Mouse (Mus musculus) intestine, embryonic 15.5 days (tissue): ENCODE data around the gene Polr2b. TPM values are rescaled to one million over a fixed set of nuclear protein-coding genes. Genes with fewer than 3 reads are reported as not detected.

Experiments
- polyA plus RNA-seq: library from polyadenylated mRNA; unstranded; fragments of >200 nt; fragmentation: Nextera tagmentation; extraction: Ambion mirVana; gene quantifications from 2 replicates; pipeline ENCODE4 v1.2.1, GENCODE M21; 2015

Polr2b gene
- polyA plus RNA-seq, 1 experiment from 2014 or later: 55.9 TPM

Other genes starting within 250 kb of the Polr2b start
- gene Hopx, start 195.0 kb upstream of the Polr2b start, polyA plus RNA-seq: 3.5 and 3.8 TPM in 2 replicates
- gene Spink2, start 98.7 kb upstream of the Polr2b start, polyA plus RNA-seq: 1.4 and 1.8 TPM in 2 replicates
- 24.0 and 28.0 TPM in 2 replicates for gene Rest, start 44.7 kb upstream of the Polr2b start, polyA plus RNA-seq
- gene Noa1, start 63 bp upstream of the Polr2b start, polyA plus RNA-seq: 35.3 and 35.4 TPM in 2 replicates
- gene Igfbp7, start 97.9 kb downstream of the Polr2b start, polyA plus RNA-seq: 87.4 and 92.5 TPM in 2 replicates